Mouse (Mus musculus): ENCODE results near the gene Cntfr.

GRCm38 (mm10) chr4:41676248-41677005, 20.5 kb downstream of the Cntfr start:
- TF ChIP-seq CTCF (IDR thresholded peaks at IDR 0.05; ENCODE audit: borderline replicate concordance, control insufficient read depth, extremely low read depth, insufficient read depth, low read length, poor library complexity) (no peak), POLR2A (IDR thresholded peaks at IDR 0.05; ENCODE audit: control insufficient read depth, extremely low read depth, insufficient read depth, low read length, poor library complexity) (no peak)

Data from thymus, adult 2 months (tissue).